Mouse (Mus musculus): Measurements from ENCODE around the gene Sec24b.

DNA sequence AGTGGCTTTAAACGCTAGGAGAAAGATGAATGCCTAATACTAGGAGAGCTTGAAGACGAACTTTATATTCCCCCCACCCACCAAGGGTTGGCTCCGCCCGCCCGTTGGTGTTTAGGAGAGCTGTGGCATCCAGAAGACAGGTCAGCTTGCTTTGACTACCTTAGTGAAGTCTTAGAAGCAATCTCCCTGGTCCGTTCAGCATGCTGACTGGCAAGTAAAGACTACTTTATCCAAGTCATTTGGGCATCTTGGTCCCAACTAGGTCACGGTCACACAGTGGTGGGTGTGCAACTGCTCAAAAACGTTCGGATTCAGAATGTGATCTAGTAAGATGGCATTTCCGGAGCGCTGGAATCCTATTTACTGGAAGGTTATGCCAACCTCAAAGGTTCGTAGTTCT, at the start of gene Sec24b:
- TF ChIP-seq CTCF (IDR thresholded peaks at IDR 0.05; ENCODE audit: low read depth) = no peak
- no peak for TF ChIP-seq EP300 (IDR thresholded peaks at IDR 0.05; ENCODE audit: low read depth)
